Mouse (Mus musculus) CD4-positive helper T cell, adult 2 months (primary cell): ENCODE measurements around the gene Ildr1.

Experiments
- DNase-seq: peaks from one replicate; pipeline ENCODE4 v3.0.0-alpha.2; 2012; ENCODE audit warnings: low read depth, missing footprints, low spot score

Ildr1 gene

GRCm38 (mm10) chr16:36700484-36700883 lies 6.7 kb downstream of the Ildr1 start:
- DNase-seq = no peak

- no peak for DNase-seq
Measured at GRCm38 (mm10) chr16:36707702-36708423, 14.1 kb downstream of the Ildr1 start.

- peak; percentile 30 for DNase-seq
Measured at GRCm38 (mm10) chr16:36708751-36709150, 15.0 kb downstream of the Ildr1 start.

DNA sequence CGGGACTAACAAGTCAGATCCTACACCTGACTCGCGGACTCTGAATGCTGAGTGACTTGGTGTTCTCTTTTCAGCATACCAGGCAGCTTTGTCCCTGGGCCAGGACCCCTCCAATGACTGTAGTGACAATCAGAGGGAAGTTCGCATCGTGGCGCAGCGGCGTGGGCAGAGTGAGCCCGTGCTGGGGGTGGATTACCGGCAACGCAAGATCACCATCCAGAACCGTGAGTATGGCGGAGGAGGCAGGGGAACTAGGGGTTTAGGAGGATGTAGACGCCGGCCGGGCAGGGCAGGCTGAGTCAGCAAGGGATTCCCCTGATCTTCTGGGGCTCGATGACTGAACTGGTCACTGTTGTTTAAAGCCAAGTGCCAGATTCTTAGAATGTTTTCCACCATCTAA lies 15.6 kb downstream of the Ildr1 start:
- peak; percentile 53 for DNase-seq

DNA sequence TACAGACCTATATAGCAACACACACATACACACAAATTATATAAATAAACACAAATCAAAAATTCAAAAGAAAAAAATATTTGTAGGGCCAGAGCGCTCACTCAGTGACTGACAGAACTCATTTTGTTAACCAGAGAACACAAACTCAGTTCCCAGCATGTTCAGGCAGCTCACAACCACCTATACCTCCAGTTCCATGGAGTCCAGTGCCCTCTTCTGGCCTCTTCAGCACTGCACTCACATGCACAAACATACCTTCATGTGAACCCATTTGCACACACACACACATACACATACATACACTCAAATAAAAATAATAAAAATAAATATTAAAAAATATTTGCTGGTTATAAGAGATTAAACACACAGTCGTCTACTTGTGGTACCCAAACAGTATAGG lies 17.0 kb downstream of the Ildr1 start:
- DNase-seq = peak; percentile 30

- DNase-seq = no peak
Measured at GRCm38 (mm10) chr16:36711760-36712159, 18.0 kb downstream of the Ildr1 start.

DNA sequence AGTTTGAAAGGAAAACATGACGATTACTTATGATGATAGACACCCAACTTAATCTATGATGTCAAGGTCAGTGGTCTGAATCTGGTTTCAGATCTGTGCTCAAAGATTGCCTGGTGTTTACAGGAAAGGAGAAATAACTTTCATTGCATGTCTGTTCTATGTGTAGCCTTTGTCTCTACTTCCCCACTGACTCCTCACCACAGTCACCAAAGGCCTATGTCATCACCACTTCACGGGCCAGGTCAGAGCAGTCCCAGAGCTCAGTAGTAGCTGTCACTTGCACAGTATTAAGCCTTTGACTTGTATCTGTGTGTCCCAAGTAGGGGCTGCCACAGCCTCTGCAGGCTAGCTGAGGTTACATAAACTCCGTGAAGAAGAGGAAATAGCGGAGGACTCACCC lies 23.7 kb downstream of the Ildr1 start:
- DNase-seq = no peak

GRCm38 (mm10) chr16:36718637-36719036 lies 24.9 kb downstream of the Ildr1 start:
- no peak for DNase-seq

DNA sequence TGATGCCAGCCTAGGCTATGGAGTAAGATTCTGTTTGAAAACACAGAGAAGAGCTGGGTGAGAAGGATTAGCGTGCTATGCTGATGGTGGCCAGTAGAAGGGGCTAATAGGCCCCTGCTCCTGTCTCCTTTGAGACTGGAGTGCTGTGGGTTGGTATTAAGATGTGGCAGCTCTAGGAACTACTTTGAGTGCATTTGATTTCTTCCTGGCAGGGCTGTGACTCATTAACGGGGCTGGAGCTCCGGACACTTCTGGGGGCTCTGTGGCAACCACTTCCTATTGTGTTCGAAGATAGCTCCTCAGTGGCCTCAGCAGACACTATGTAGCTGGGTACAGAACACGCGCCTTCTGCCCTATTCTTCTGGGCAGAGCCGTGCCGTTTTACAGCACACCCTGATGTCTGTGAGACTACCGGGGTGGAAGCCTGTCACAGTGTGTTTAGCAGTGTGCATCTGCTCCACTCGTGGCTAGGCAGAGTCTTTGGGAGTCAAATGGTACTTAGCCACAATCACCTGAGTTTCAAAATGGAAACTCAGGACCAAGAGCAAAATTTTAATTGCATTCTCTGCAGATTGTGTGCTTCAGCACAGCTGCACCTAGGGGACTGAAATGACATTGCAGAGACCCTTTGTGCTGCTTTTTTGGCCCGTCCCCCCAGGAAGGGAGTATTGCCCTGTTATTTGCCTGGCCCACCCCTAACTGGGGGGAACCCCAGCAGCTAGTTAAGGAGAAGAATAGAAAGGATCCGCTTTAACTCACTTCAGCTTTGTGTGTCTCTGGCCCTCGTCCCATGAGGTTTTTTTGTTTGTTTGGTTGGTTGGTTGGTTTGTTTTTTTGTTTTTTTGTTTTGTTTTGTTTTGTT lies 26.6 kb downstream of the Ildr1 start:
- peak; percentile 20 for DNase-seq

DNA sequence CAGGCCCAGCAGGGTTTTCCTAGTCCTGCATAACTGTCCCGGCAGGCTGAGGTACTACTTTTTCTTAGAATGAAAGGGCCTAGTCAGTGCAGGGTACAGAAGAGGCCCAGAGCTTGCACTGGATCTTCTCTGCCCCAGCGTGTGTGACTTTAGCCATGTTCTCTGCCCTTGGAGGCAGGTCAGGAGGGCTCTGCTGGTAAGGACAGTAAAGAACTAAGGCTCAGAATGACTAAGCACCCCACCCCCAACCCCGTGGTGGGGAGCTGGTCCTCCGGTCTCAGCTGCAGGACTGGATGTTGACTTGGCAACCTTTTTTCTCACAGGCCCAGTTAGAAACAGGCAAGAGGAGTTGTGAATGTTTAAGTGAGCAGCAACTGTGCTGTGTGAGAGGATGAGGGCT lies 29.0 kb downstream of the Ildr1 start:
- no peak for DNase-seq

GRCm38 (mm10) chr16:36723880-36724443 lies 30.2 kb downstream of the Ildr1 start:
- no peak for DNase-seq

DNA sequence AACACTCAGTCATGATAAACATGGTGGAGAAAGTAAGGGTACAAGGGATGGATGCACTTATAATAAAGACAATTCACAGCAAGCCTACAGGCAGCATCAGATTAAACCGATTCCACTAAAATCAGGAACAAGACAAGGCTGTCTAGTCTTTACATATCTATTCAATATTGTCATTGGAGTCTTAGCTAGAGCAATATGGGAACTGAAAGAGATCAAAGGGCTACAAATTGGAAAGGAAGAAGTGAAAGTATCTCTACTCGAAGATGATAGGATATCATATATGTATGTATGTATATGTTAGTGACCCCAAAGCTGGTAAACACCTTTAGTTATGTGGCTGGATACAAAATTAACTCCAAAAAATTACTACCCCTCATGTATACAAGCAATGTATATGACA lies 35.2 kb downstream of the Ildr1 start:
- no peak for DNase-seq

GRCm38 (mm10) chr16:36732572-36732971 lies 38.8 kb downstream of the Ildr1 start:
- no peak for DNase-seq

DNA sequence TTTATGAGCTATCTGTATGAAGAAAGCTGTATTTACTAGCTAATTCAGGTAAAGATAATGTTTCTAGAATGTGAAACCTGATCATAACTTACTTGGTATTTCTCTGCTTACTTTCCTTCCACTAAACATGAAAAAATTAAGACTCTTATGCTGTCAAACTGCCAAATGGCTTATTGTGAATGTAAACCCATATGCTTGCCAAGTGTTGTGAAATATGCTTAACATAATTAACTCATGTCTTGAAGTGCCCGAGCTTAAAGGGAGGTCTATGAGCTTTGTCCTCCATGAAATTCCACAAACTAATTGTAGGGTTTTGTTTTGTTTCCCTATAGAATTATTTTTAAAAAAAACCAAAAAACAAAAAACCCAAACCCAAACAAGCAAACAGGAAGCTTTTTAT lies 40.0 kb downstream of the Ildr1 start:
- no peak for DNase-seq

- no peak for DNase-seq
Measured at GRCm38 (mm10) chr16:36735421-36735820, 41.6 kb downstream of the Ildr1 start.

DNA sequence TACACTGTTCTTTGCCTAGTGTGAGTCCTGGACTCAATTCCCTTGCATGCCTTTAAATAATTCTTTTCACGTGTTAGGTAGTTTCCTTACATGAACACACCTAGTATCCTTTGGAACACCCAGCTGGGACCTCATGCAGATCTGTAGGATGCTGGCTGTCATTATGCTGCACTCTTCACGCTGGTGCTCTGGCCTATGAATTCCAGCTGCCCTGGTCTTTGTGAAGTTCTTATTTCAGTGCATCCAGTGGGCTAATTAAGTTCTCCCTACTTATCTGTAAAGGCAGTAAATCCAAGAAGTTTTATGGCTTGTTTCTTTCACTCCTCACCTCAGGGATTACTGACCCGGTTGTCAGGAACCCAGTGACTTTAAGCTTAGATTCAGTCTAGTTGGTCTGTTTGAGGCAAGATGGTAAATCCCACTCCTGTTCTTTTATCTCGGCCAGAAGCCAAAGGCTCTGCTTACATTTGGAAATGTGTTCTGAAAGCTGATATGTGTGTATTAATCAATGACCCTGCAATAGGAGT lies 45.7 kb downstream of the Ildr1 start:
- DNase-seq = no peak

GRCm38 (mm10) chr16:36743580-36743979 lies 49.8 kb downstream of the Ildr1 start:
- DNase-seq = no peak

DNA sequence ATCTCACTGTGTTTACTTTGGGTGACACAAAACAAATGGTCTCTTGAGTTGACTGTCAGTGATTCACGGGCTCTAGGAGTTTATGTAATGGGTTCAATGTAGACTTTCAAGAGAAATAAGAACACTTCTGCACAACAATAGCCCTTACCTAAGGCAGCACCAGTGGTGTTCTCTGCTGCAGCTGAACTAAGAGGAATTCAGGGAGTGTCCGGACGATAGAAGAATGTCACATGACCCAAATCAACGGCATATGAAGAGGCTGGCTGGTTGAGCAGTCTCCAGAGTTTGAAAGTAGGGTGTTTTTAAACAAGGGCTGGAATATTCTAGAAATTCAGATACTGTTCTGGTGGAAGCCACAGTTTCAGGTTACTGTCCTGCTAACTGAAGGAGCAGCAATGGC lies 53.3 kb downstream of the Ildr1 start:
- no peak for DNase-seq

DNA sequence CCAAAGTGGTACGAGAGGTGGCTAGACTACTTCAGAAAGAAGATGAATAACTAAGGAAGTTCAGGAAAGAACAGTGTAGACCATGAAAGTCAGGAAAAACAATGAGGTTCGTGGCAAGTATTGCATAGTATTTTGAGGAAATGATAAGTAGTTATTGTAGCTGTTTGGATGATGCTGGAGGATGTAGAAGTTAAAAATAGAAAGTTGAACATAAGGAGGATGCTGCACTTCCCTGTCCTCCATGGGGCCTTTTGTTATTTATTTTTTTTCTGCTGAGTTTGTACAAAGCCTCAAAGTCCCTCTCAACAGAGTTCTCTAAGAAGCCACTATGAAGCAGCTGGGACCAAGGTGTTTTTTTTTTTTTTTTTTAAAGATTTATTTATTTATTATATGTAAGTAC lies 54.0 kb downstream of the Ildr1 start:
- DNase-seq = no peak

DNA sequence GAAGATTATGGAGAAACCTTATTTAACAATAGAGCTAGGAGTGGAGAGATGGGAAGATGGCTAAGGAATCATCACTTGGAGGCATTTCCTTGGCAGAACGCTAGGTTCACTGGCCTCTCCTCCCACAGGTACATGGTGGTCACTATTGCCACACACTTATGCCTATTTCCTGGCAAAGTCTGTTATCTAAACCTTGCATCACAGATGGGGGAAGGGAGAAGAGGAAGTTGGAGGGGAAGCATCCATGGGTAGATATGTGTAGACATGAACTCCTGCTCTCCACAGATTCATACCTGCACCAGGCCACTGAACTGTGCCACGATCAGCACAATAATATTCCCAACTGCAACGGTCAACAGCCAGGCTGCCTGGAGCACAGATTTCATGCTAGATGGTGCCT lies 58.2 kb downstream of the Ildr1 start:
- DNase-seq = no peak

- peak; percentile 62 for DNase-seq
Measured at GRCm38 (mm10) chr16:36770191-36770771, 76.5 kb downstream of the Ildr1 start.

GRCm38 (mm10) chr16:36770830-36771229 lies 77.1 kb downstream of the Ildr1 start:
- DNase-seq = no peak
